In genomic region chrX:9254901-9255300, GRCm38 (mm10) we compare ENCODE assay signal across 23 mouse cellular contexts. TPM values are rescaled to one million over a fixed set of nuclear protein-coding genes. Genes with fewer than 3 reads are reported as not detected.
"Had no signal": no experiment of that assay in that cellular context is flagged by ENCODE, and none has a peak within 500 bp of the region (broad histone marks: within the 10 kb centered on the region; RNA-seq: fewer than 3 reads in every experiment).

No protein-coding gene starts in this region.

- H3K9me3 ChIP-seq: intestine, embryonic 15.5 days; limb, embryonic 13.5 days; midbrain, embryonic 10.5 days; neural tube, embryonic 15.5 days had no signal

- H3K36me3 ChIP-seq: intestine, embryonic 15.5 days; limb, embryonic 13.5 days; midbrain, embryonic 10.5 days; neural tube, embryonic 15.5 days had no signal

- H3K4me2 ChIP-seq: intestine, embryonic 15.5 days; limb, embryonic 13.5 days; neural tube, embryonic 15.5 days had no signal

- DNase-seq: kidney, adult 18-20 months; kidney, postnatal 10 days; kidney, postnatal 4 days; left cerebral cortex, postnatal 4 days; lung, adult 18-20 months; midbrain, embryonic 14.5 days; right cerebral cortex, adult 18-20 months; right cerebral cortex, postnatal 25 days; thymus, postnatal 4 days had no signal

- H3K27ac ChIP-seq: intestine, embryonic 15.5 days; limb, embryonic 13.5 days; midbrain, embryonic 10.5 days; neural tube, embryonic 15.5 days had no signal

- H3K4me3 ChIP-seq: intestine, embryonic 15.5 days; limb, embryonic 13.5 days; midbrain, embryonic 10.5 days; myocyte; neural tube, embryonic 15.5 days had no signal

- H3K27me3 ChIP-seq: intestine, embryonic 15.5 days; limb, embryonic 13.5 days; neural tube, embryonic 15.5 days had no signal

- ATAC-seq: intestine, embryonic 15.5 days had no signal

- H3K4me1 ChIP-seq: intestine, embryonic 15.5 days; limb, embryonic 13.5 days; midbrain, embryonic 10.5 days; neural tube, embryonic 15.5 days had no signal

- H3K9ac ChIP-seq: intestine, embryonic 15.5 days; limb, embryonic 13.5 days; neural tube, embryonic 15.5 days had no signal

RNA-seq across cellular contexts. Expression of gene Gm14862, which starts 1.8 kb away (rescaled TPM):
- total RNA-seq: layer of hippocampus, adult 8-10 months; layer of hippocampus, postnatal 14 days; left cerebral cortex, adult 18-20 months; left cerebral cortex, postnatal 10 days; left cerebral cortex, postnatal 4 days had no signal
- polyA plus RNA-seq: intestine, embryonic 15.5 days; kidney, embryonic 14.5 days; limb, embryonic 13.5 days; lung, embryonic 16.5 days; midbrain, embryonic 14.5 days; myocyte; neural tube, embryonic 11.5 days; neural tube, embryonic 15.5 days; small intestine, adult 2 months had no signal

RNA-seq across cellular contexts. Expression of gene H2al1m, which starts 28.7 kb away (rescaled TPM):
- total RNA-seq: left cerebral cortex, adult 18-20 months; left cerebral cortex, postnatal 10 days had no signal
- polyA plus RNA-seq: intestine, embryonic 15.5 days; kidney, embryonic 14.5 days; lung, embryonic 16.5 days; midbrain, embryonic 10.5 days; myocyte; neural tube, embryonic 11.5 days; neural tube, embryonic 15.5 days; stomach, embryonic 16.5 days had no signal
